Mouse (Mus musculus) heart, embryonic 15.5 days (tissue): Measurements from ENCODE around the gene Fam3b. TPM values are rescaled to one million over a fixed set of nuclear protein-coding genes. Genes with fewer than 3 reads are reported as not detected.

Experiments used
- ATAC-seq: fragments of 200-750 bp; cut with Nextera tagmentation; replicated peaks from 2 replicates; pipeline ENCODE4 v1.8.0; 2017; ENCODE audit warnings: low read depth, moderate TSS enrichment; ENCODE audit not compliant: insufficient number of reproducible peaks, insufficient read depth, low FRiP score
- H3K27ac ChIP-seq: fragments of 300-500 bp; sonication (generic); 2 replicates; pipeline ENCODE4 v1.5.1; 2015; ENCODE audit warnings: mild to moderate bottlenecking, inconsistent platforms
- H3K27me3 ChIP-seq: fragments of 300-500 bp; sonication (generic); 2 replicates; pipeline ENCODE4 v1.6.1; 2015; ENCODE audit warnings: inconsistent platforms
- H3K36me3 ChIP-seq: fragments of 300-500 bp; sonication (generic); 2 replicates; pipeline ENCODE4 v1.6.1; 2015; ENCODE audit warnings: mild to moderate bottlenecking, inconsistent platforms
- H3K4me1 ChIP-seq: fragments of 300-500 bp; sonication (generic); replicated peaks from 2 replicates; pipeline ENCODE4 v1.6.1; 2015; ENCODE audit warnings: inconsistent platforms
- H3K4me2 ChIP-seq: fragments of 300-500 bp; sonication (generic); 2 replicates; pipeline ENCODE4 v1.6.1; 2015; ENCODE audit warnings: inconsistent platforms, mild to moderate bottlenecking, moderate library complexity
- H3K4me3 ChIP-seq: fragments of 300-500 bp; sonication (generic); 2 replicates; pipeline ENCODE4 v1.5.1; 2015; ENCODE audit warnings: mild to moderate bottlenecking, inconsistent platforms
- H3K9ac ChIP-seq: fragments of 300-500 bp; sonication (generic); 2 replicates; pipeline ENCODE4 v1.6.1; 2015; ENCODE audit warnings: mild to moderate bottlenecking, inconsistent platforms
- H3K9me3 ChIP-seq: fragments of 300-500 bp; sonication (generic); replicated peaks from 2 replicates; pipeline ENCODE4 v1.6.1; 2016; ENCODE audit warnings: inconsistent platforms
- WGBS: fragments of 180-500 bp; shearing (Covaris S2); methylation state at CpG from one replicate; pipeline ENCODE4 v1.1.7; 2015; ENCODE audit warnings: mixed read lengths; 5-methylcytosine and 5-hydroxymethylcytosine counted together
- polyA plus RNA-seq: library from polyadenylated mRNA; unstranded; fragments of >200 nt; fragmentation: Nextera tagmentation; extraction: Ambion mirVana; gene quantifications from 2 replicates; pipeline ENCODE4 v1.2.1, GENCODE M21; 2015

The Fam3b gene
- polyA plus RNA-seq, 1 experiment from 2014 or later: not detected

DNA sequence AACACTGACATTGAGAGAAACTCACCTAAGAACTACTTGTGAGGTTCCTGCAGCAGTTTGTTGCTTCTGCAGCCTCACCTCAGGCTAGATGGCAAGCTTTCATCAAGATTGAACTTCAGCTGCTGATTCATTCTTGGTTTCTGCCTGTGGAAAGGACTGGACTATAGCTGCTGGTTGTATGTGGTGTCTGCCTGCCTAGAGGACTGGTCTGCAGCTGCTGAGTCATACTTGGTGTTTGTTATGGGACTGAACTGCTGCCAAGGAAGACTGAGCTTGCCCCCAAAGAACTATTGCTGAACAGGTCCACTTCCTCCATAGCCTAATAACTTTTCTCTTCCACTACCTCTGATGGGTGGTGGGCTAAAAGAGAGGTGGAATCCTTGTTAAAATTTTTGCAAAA, 67.2 kb downstream of the Fam3b start:
- ATAC-seq: no peak
- Histone ChIP-seq H3K4me3 (no peak overlapping the region), H3K27ac (no peak overlapping the region), H3K9me3 (no peaks in the 10 kb centered on the region), H3K36me3 (no peaks in the 10 kb centered on the region), H3K4me1 (no peaks in the 10 kb centered on the region), H3K27me3 (no peaks in the 10 kb centered on the region; the same call in 1 of the 2 replicates), H3K9ac (no peak overlapping the region), H3K4me2 (no peak overlapping the region)

DNA sequence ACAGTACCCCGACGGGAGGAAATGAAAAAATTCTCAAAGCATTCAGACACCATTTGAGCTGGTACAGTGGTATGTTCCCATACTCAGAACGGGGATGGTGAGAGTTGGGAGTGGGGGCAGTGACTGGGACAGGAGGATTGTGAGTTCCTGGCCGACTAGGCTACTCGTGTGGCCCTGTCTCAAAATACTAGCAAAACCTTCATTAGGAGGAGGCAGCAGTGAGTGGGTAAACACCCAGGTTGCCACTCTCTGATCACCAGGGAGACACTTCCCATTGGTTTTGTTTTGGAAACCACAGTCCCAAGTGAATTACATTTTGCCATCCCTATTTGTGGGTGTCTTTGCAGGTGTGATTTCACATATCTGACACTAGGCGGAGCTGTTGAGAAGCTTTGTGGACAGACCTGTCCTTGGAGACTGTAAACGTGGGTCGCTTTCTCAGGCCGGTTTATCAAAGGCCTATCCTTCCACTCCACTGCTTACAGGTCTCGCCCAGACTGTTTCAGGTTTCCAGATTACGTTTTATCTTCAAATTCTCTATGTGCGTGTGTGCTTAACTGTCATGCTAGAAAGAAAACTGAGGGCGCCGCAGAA, 70.8 kb downstream of the Fam3b start:
- no peak; the same call in 1 of the 2 replicates for ATAC-seq
- no peaks in the 10 kb centered on the region for H3K4me1 ChIP-seq
- no peak overlapping the region for H3K4me3 ChIP-seq
- 45% methylated on average over 14 of the region's 14 CpGs for WGBS
- no peak overlapping the region for H3K4me2 ChIP-seq
- H3K36me3 ChIP-seq: no peaks in the 10 kb centered on the region
- no peaks in the 10 kb centered on the region for H3K9me3 ChIP-seq
- no peak overlapping the region for H3K9ac ChIP-seq
- H3K27me3 ChIP-seq: no peaks in the 10 kb centered on the region
- H3K27ac ChIP-seq: no peak overlapping the region

DNA sequence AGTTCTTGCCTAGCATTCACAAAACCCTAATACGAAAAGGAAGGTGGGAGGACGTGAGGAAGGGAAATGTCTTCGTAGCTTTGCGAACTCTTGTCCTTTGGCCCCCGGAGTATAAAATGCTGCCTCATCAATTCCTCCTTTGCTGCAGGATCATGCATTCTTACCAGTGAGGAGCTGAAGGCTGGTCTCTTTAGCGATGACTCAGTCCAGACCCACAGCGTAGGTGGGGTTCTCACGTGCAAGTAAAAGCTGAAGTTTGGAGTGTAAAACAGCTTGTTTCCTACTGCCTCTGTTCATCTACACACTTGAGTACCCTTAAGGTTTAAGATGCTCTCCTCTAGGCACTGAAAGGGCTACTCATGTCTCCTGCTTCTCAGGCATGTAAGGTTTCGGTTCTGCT, 72.6 kb downstream of the Fam3b start:
- Histone ChIP-seq H3K4me3 (no peak overlapping the region), H3K36me3 (no peaks in the 10 kb centered on the region), H3K9me3 (no peaks in the 10 kb centered on the region), H3K9ac (no peak overlapping the region), H3K27me3 (no peaks in the 10 kb centered on the region), H3K4me1 (no peaks in the 10 kb centered on the region), H3K4me2 (no peak overlapping the region), H3K27ac (no peak overlapping the region)
- WGBS: 70% methylated on average over 9 of the region's 9 CpGs
- ATAC-seq: no peak

DNA sequence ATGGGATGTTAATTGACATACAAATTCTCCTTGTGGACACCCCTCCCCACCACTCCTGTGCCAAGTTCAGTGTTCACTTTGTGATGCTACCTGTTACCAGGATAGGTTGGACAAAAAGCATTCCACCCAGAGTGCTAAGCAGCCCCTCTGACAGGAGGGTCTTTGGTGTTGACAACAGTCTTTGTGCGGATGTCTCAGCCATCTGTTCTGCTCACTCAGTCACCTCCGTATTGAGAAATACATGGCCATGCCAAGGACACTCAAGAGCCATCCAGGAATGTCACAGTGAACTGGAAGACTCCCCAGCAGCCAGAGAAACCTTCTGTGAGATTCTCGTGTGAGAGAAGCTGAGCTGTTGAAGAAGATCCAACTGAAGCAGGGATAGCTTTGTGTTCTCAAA, 76.4 kb downstream of the Fam3b start:
- no peaks in the 10 kb centered on the region for H3K27me3 ChIP-seq
- no peak overlapping the region for H3K27ac ChIP-seq
- no peak overlapping the region for H3K9ac ChIP-seq
- no peak for ATAC-seq
- WGBS: 61% methylated on average over 3 of the region's 3 CpGs
- no peaks in the 10 kb centered on the region for H3K4me1 ChIP-seq
- no peaks in the 10 kb centered on the region for H3K9me3 ChIP-seq
- no peak overlapping the region for H3K4me3 ChIP-seq
- H3K36me3 ChIP-seq: no peaks in the 10 kb centered on the region
- no peak overlapping the region for H3K4me2 ChIP-seq

DNA sequence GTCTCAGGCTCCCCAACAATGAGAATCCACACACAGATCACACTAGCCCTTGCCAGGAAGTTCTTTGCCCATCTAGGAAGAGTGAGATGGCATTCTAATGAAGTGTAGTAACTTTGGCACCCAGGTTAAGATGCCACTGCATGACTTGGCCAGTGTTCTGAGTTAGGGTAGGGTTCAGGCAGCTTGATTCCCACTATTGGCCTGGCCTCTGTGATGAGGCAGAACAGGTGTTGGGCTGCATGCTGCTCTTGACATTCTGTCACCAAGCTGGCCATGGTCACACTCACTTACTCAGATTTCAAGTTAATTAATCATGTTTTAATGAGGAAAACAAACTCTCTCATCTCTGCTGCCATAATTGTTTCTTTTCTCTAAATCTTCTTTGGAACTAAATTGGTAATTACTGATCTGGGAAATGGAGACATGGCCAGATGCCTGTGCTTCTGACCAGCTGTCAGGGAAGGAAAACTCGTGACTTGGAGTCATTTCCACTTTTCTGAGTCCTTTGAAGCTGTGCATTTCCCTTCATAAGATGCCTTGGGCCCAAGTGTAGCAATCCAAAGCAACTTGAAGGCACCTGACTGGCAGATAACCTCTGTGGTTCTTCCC, 77.1 kb downstream of the Fam3b start:
- H3K9ac ChIP-seq: no peak overlapping the region
- no peak for ATAC-seq
- 40% methylated on average over 1 of the region's 1 CpGs for WGBS
- H3K4me1 ChIP-seq: no peaks in the 10 kb centered on the region
- H3K27me3 ChIP-seq: no peaks in the 10 kb centered on the region
- no peaks in the 10 kb centered on the region for H3K9me3 ChIP-seq
- no peaks in the 10 kb centered on the region for H3K36me3 ChIP-seq
- H3K4me3 ChIP-seq: no peak overlapping the region
- H3K4me2 ChIP-seq: no peak overlapping the region
- H3K27ac ChIP-seq: no peak overlapping the region

DNA sequence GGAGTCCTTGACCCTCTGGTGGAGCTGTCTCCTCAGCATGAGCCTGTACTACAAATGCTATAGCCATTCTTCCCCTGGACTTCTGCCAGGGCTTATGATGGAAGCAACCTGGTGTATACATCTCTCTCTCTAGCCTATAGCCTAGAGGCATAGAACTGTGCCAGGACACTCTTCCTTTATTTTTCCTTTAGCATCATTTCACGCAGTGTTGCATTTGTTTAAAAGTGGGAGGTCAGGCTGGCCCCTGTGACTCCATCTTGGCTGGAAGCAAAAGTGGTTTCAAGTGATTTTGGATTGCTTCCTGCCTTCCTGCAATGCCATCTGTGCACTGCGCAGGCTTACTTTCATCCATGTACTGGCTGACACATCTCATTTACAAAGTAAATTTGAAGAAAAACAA, 80.4 kb downstream of the Fam3b start:
- Histone ChIP-seq H3K27me3 (no peaks in the 10 kb centered on the region), H3K36me3 (no peaks in the 10 kb centered on the region), H3K4me3 (no peak overlapping the region), H3K9me3 (no peaks in the 10 kb centered on the region), H3K4me2 (no peak overlapping the region), H3K27ac (no peak overlapping the region), H3K9ac (no peak overlapping the region), H3K4me1 (no peaks in the 10 kb centered on the region)
- no peak for ATAC-seq
- 76% methylated on average over 2 of the region's 2 CpGs for WGBS

DNA sequence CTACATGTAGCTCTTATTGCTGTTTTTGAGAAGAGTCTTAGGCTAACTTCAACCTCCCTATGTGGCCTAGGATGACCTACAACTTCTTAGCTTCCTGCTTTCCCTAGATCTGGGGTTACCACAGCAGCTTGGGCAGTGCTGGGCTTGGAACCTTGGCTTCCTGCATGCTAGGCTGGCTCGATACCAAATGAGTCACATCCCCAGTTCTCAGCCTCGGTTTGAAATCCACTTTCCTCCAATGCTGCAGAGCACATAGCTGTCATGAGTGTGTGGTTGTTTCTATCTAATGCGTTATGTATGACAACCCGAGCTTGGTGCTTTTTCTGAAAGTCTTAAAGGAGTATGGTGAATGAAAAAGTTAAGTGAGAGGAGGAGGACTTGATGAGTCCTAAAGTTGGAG, 83.3 kb downstream of the Fam3b start:
- no peaks in the 10 kb centered on the region for H3K9me3 ChIP-seq
- no peaks in the 10 kb centered on the region for H3K4me1 ChIP-seq
- H3K4me2 ChIP-seq: no peak overlapping the region
- H3K36me3 ChIP-seq: no peaks in the 10 kb centered on the region
- ATAC-seq: no peak
- no peak overlapping the region for H3K9ac ChIP-seq
- H3K27me3 ChIP-seq: no peaks in the 10 kb centered on the region
- no peak overlapping the region for H3K27ac ChIP-seq
- H3K4me3 ChIP-seq: no peak overlapping the region
- WGBS: 36% methylated on average over 4 of the region's 4 CpGs

DNA sequence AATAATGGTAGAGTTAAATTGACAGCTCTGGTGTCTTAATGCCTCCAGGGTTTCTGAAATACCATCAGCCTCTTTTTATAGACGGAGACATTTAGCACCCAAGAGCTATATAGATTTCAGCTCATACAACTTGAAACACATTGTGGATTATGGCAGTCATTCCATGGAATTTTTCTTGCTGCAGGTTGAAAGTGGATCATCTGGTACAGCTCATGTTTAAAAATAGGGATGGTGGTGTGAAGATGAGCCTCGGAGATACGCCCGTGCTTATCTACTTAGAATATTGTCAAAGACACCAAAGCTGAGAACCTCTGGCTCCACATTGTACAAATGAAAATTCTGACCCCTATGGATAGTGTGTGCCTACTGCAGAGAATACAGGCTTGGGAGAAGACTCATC, 84.5 kb downstream of the Fam3b start:
- H3K27me3 ChIP-seq: no peaks in the 10 kb centered on the region
- H3K4me3 ChIP-seq: no peak overlapping the region
- H3K9ac ChIP-seq: no peak overlapping the region
- no peak overlapping the region for H3K4me2 ChIP-seq
- ATAC-seq: no peak
- no peaks in the 10 kb centered on the region for H3K9me3 ChIP-seq
- WGBS: 70% methylated on average over 4 of the region's 4 CpGs
- H3K27ac ChIP-seq: no peak overlapping the region
- no peaks in the 10 kb centered on the region for H3K4me1 ChIP-seq
- no peaks in the 10 kb centered on the region for H3K36me3 ChIP-seq

DNA sequence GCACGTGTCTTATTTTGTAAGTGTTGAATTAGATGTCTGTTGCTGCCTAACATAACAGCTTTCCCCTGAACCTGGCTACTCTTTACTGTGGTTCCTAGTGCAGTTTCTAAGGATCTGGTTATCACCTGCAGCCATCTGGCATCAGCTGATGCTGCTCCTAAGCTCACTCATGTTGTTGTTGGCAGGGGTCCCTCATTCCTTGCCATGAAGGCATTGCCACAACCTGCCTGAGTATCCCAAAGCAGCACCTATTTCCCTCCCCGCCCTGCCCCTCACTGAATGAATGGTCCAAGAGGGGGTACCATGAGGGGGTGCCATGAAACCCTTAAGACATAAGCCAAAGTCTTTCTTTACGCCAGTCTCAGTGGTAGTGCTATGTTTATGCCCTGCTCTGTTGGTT, 86.6 kb downstream of the Fam3b start:
- no peaks in the 10 kb centered on the region for H3K9me3 ChIP-seq
- H3K4me2 ChIP-seq: no peak overlapping the region
- no peak overlapping the region for H3K4me3 ChIP-seq
- no peak for ATAC-seq
- 70% methylated on average over 3 of the region's 3 CpGs for WGBS
- H3K36me3 ChIP-seq: no peaks in the 10 kb centered on the region
- H3K27ac ChIP-seq: no peak overlapping the region
- H3K9ac ChIP-seq: no peak overlapping the region
- H3K4me1 ChIP-seq: no peaks in the 10 kb centered on the region
- no peaks in the 10 kb centered on the region for H3K27me3 ChIP-seq

DNA sequence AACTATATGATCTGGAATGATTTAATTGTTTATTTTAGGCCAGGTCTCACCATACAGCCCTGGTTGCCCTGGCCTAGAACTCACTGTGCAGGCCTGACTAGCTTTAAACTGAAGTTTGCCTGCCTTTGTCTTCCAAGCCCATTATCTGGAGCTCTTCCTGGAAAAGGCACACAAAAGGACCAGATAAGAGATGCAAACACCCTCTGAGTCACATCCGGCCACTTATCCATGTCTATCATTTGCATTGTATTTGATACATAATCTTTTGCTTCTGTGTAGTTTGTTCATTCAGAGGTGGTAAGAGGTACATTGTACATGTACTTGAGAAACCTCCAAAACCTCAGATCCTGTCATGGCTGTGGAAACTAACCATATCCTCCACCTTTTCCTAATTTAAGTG, 91.0 kb downstream of the Fam3b start:
- Histone ChIP-seq H3K4me2 (no peak overlapping the region), H3K27me3 (no peaks in the 10 kb centered on the region), H3K4me3 (no peak overlapping the region), H3K9me3 (no peaks in the 10 kb centered on the region), H3K36me3 (no peaks in the 10 kb centered on the region), H3K27ac (no peak overlapping the region), H3K9ac (no peak overlapping the region), H3K4me1 (peaks cover 9% of the 10 kb centered on the region)
- WGBS: 57% methylated on average over 1 of the region's 1 CpGs
- no peak for ATAC-seq

DNA sequence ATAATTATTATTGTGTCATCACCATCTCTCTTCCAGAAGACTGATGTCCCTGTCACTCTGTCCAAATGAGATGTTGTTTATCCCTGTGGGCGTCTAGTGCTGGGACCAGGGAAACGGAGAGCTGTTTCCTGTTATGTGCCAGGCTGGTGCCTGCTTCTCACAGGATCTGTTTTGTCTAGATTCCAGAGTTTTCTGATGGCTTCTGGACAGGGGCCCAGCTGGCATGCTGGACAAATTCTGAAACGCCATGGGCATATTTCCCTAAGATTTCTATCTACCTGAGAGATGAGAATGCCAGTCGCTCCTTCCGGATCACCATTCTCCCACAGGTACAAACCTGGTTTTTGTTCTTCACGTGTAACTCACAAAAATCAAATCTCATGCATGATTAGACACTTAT, 92.9 kb downstream of the Fam3b start:
- Histone ChIP-seq H3K4me3 (no peak overlapping the region), H3K4me1 (peaks cover 15% of the 10 kb centered on the region), H3K36me3 (no peaks in the 10 kb centered on the region), H3K4me2 (no peak overlapping the region), H3K27ac (no peak overlapping the region), H3K9me3 (no peaks in the 10 kb centered on the region), H3K9ac (no peak overlapping the region), H3K27me3 (no peaks in the 10 kb centered on the region)
- 67% methylated on average over 6 of the region's 6 CpGs for WGBS
- no peak for ATAC-seq
